Mouse (Mus musculus): Measurements from ENCODE around the gene Ano9. TPM values are rescaled to one million over a fixed set of nuclear protein-coding genes. Genes with fewer than 3 reads are reported as not detected.

Ano9 gene
- total and polyA plus RNA-seq, 2 experiments from 2014 or later = 0.05 to 0.43 TPM

- ATAC-seq (no peak), DNase-seq (no peak)
- H3K27ac ChIP-seq (ENCODE audit: low read depth, low read length) = no peak overlapping the region
- H3K4me2 ChIP-seq (ENCODE audit: low read depth) = no peak overlapping the region
- TF ChIP-seq CTCF (IDR thresholded peaks at IDR 0.05; ENCODE audit: low read depth) = no peak
- no peaks in the 10 kb centered on the region for H3K27me3 ChIP-seq (ENCODE audit: insufficient read depth, low read length)
- no peak overlapping the region for H3K9ac ChIP-seq
- no peaks in the 10 kb centered on the region for H3K9me3 ChIP-seq (ENCODE audit: low read length)
- WGBS = 79% methylated on average over 4 of the region's 4 CpGs
- no peak overlapping the region for H3K4me3 ChIP-seq (ENCODE audit: low read depth, low read length)
- peaks cover 1% of the 10 kb centered on the region; the same call in 1 of the 2 replicates for H3K36me3 ChIP-seq (ENCODE audit: insufficient read depth)
- peaks cover 4% of the 10 kb centered on the region; the same call in 1 of the 2 replicates for H3K4me1 ChIP-seq (ENCODE audit: insufficient read depth)
These were observed 43.8 kb downstream of the Ano9 start for GRCm38 (mm10) chr7:141073782-141074181.

GRCm38 (mm10) chr7:141072017-141072745 lies 45.4 kb downstream of the Ano9 start:
- no peak for DNase-seq

GRCm38 (mm10) chr7:141070058-141070862 lies 47.3 kb downstream of the Ano9 start:
- DNase-seq (peak; percentile 91), ATAC-seq (peak; percentile 82)
- Histone ChIP-seq H3K4me1 (ENCODE audit: insufficient read depth) (peaks cover 4% of the 10 kb centered on the region; the same call in 1 of the 2 replicates), H3K36me3 (ENCODE audit: insufficient read depth) (peaks cover 36% of the 10 kb centered on the region), H3K27me3 (ENCODE audit: insufficient read depth, low read length) (no peaks in the 10 kb centered on the region), H3K9ac (peak overlapping the region; percentile 63), H3K4me2 (ENCODE audit: low read depth) (peak overlapping the region; percentile 79), H3K27ac (ENCODE audit: low read depth, low read length) (peak overlapping the region; percentile 87), H3K4me3 (ENCODE audit: low read depth, low read length) (peak overlapping the region; percentile 35), H3K9me3 (ENCODE audit: low read length) (no peaks in the 10 kb centered on the region)
- peak; percentile 91 for TF ChIP-seq CTCF (IDR thresholded peaks at IDR 0.05; ENCODE audit: low read depth)
- 1% methylated on average over 51 of the region's 51 CpGs for WGBS

More at GRCm38 (mm10) chr7:141072017-141072745, 45.4 kb downstream of the Ano9 start:
- H3K4me3 ChIP-seq (ENCODE audit: low read depth, low read length) = no peak overlapping the region
- H3K4me1 ChIP-seq (ENCODE audit: insufficient read depth) = peaks cover 4% of the 10 kb centered on the region; the same call in 1 of the 2 replicates
- no peak overlapping the region for H3K4me2 ChIP-seq (ENCODE audit: low read depth)
- TF ChIP-seq CTCF (IDR thresholded peaks at IDR 0.05; ENCODE audit: low read depth) = peak; percentile 59
- H3K9me3 ChIP-seq (ENCODE audit: low read length) = no peaks in the 10 kb centered on the region
- no peak for ATAC-seq
- peaks cover 17% of the 10 kb centered on the region for H3K36me3 ChIP-seq (ENCODE audit: insufficient read depth)
- no peak overlapping the region for H3K9ac ChIP-seq
- no peak overlapping the region for H3K27ac ChIP-seq (ENCODE audit: low read depth, low read length)
- WGBS = 45% methylated on average over 23 of the region's 23 CpGs
- H3K27me3 ChIP-seq (ENCODE audit: insufficient read depth, low read length) = no peaks in the 10 kb centered on the region

GRCm38 (mm10) chr7:141068351-141068750 lies 49.3 kb downstream of the Ano9 start:
- Histone ChIP-seq H3K9ac (no peak overlapping the region), H3K27ac (ENCODE audit: low read depth, low read length) (no peak overlapping the region), H3K9me3 (ENCODE audit: low read length) (no peaks in the 10 kb centered on the region), H3K36me3 (ENCODE audit: insufficient read depth) (peaks cover 53% of the 10 kb centered on the region), H3K27me3 (ENCODE audit: insufficient read depth, low read length) (no peaks in the 10 kb centered on the region), H3K4me1 (ENCODE audit: insufficient read depth) (peaks cover 4% of the 10 kb centered on the region; the same call in 1 of the 2 replicates), H3K4me3 (ENCODE audit: low read depth, low read length) (no peak overlapping the region), H3K4me2 (ENCODE audit: low read depth) (no peak overlapping the region)
- 86% methylated on average over 19 of the region's 19 CpGs for WGBS
- DNase-seq (no peak), ATAC-seq (no peak)
- no peak for TF ChIP-seq CTCF (IDR thresholded peaks at IDR 0.05; ENCODE audit: low read depth)

GRCm38 (mm10) chr7:141064576-141064975 lies 53.0 kb downstream of the Ano9 start:
- WGBS = 91% methylated on average over 7 of the region's 7 CpGs

GRCm38 (mm10) chr7:141064175-141064574 lies 53.4 kb downstream of the Ano9 start:
- H3K36me3 ChIP-seq (ENCODE audit: insufficient read depth) = peaks cover 53% of the 10 kb centered on the region

More at GRCm38 (mm10) chr7:141064576-141064975, 53.0 kb downstream of the Ano9 start:
- ATAC-seq = no peak
- TF ChIP-seq CTCF (IDR thresholded peaks at IDR 0.05; ENCODE audit: low read depth) = no peak
- Histone ChIP-seq H3K4me2 (ENCODE audit: low read depth) (no peak overlapping the region), H3K27me3 (ENCODE audit: insufficient read depth, low read length) (no peaks in the 10 kb centered on the region), H3K4me1 (ENCODE audit: insufficient read depth) (peaks cover 19% of the 10 kb centered on the region), H3K4me3 (ENCODE audit: low read depth, low read length) (no peak overlapping the region), H3K9ac (no peak overlapping the region), H3K27ac (ENCODE audit: low read depth, low read length) (no peak overlapping the region), H3K9me3 (ENCODE audit: low read length) (no peaks in the 10 kb centered on the region), H3K36me3 (ENCODE audit: insufficient read depth) (peaks cover 53% of the 10 kb centered on the region)
- DNase-seq = no peak

More at GRCm38 (mm10) chr7:141064175-141064574, 53.4 kb downstream of the Ano9 start:
- no peak for ATAC-seq
- no peak for DNase-seq
- no peaks in the 10 kb centered on the region for H3K9me3 ChIP-seq (ENCODE audit: low read length)
- H3K9ac ChIP-seq = no peak overlapping the region
- H3K27me3 ChIP-seq (ENCODE audit: insufficient read depth, low read length) = no peaks in the 10 kb centered on the region
- H3K4me1 ChIP-seq (ENCODE audit: insufficient read depth) = peaks cover 18% of the 10 kb centered on the region
- TF ChIP-seq CTCF (IDR thresholded peaks at IDR 0.05; ENCODE audit: low read depth) = no peak
- no peak overlapping the region for H3K4me3 ChIP-seq (ENCODE audit: low read depth, low read length)
- no peak overlapping the region for H3K4me2 ChIP-seq (ENCODE audit: low read depth)
- WGBS = 88% methylated on average over 7 of the region's 7 CpGs
- H3K27ac ChIP-seq (ENCODE audit: low read depth, low read length) = no peak overlapping the region
